Mouse (Mus musculus) heart, adult 2 months (tissue): ENCODE data around the gene Ess2.

Experiments used
- CTCF ChIP-seq: fragments of 200-600 bp; IDR thresholded peaks from 2 replicates; pipeline ENCODE4 v1.8.1; 2022; ENCODE audit warnings: antibody characterized with exemption, mild to moderate bottlenecking, moderate library complexity
- POLR2A ChIP-seq: fragments of 200-500 bp; IDR thresholded peaks from 2 replicates; pipeline ENCODE4 v1.6.1; 2011; ENCODE audit warnings: mild to moderate bottlenecking, low read depth, low read length, control low read depth; ENCODE audit not compliant: insufficient read depth

DNA sequence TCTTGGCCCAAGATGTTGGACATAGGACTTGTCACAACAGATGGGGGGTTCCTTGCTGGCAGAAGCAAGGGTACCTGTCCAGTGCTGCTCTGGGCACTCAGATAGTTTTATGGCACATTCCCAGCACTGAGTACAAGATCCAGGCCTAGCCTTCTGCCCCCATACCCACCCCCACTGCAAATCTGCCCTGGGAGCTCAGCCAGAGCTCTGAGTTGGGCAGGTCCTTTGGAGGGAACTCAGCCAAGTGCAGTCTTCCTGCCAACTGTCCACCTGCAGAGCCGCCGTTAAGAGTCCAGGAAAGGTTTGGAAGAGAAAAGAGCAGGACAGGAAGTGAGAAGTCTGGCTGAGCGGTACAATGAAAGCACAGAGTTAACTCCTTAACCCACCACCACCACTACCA is 18.5 kb downstream of the Ess2 start:
- TF ChIP-seq POLR2A (no peak), CTCF (no peak)
